Mouse (Mus musculus): Measurements from ENCODE around the gene Anp32e. TPM values are rescaled to one million over a fixed set of nuclear protein-coding genes. Genes with fewer than 3 reads are reported as not detected.

The Anp32e gene
- 122 and 172 TPM in 2 replicates for polyA plus RNA-seq (2012; rRNA removed)

DNA sequence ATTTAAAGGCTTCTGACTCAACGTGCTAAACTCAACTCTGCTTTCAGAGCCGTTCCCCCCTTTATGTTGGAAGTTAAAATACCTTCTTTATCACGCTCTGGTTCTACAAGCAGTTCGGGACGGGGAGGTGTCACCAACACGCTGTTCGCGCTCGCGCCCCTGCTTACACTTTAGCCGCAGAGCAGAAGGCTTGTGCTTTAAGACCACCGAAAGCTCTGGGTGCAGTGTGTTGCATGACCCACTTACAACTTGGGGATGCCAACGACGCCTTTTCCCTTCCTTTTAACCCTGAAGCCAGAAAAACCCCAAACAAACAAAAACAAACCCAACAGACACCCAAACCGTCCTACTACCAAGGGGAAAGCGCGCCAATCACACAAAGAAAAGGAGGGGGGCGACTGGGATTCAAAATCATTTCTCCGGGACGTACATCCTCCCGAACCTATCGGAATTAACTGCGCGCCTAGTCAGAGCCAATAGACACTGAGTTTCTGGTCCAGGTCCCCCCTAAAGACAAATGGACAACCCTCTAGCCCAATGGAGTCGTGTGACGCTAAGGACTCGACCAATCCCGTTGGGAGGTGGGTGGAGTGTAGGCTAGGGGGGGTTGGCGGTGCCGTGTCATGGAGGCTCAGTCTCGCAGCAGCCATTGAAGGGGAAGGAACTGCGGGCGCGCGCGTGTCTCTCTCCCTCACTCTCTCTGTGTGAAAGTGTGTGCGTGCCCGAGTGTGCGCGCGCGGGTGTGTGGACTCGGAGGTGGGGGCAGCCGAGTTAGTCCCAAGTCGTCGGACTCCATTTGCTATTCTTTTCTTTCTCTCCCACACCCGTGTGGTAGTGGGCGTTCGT, at the start of gene Anp32e:
Anp32e (plus strand) TSS at position 589 of the 846 bp plus-strand sequence.

DNA sequence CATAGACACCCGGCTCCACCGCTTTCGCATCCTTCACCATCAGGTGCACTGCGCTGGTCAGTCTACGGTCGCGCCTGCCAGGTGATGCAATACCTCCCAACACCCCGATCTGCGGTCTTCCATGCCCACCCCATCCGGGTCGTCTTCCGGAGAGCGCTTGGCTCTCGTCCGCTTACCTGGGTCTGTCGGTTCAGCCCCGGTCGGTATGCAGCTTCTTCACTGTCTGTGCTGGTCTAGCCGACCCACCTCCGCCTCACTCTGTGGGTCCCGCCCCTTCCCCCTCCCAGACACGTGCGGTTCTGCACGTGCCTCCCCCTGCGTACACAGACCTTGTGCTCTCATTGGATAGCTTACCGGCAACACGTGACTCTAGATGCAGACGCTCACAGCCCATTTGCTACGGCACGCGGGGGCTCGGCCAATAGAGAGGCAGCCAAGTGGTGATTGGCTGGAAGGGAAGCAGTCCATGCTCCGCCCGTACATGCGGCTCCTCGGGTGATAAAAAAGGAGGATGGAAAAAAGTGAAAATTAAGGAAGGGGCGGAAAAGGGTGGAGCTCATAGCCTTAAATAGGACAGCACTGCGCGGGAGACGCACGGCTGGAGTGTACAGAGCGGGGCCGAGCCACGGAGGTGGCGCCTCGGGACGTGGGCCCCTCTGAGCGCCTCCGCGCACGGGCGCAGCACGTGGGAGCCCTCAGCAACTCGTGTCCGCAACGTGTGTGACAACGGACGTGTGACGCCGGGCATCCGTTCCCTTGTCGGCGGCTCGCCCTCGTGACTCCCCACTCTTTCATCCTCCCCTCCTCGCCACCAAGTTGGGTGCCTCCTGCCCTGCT, 46.8 kb upstream of the Anp32e start, which contains the start of gene Ciart:
Ciart (minus strand) TSS at position 273 of the 837 bp plus-strand sequence.

DNA sequence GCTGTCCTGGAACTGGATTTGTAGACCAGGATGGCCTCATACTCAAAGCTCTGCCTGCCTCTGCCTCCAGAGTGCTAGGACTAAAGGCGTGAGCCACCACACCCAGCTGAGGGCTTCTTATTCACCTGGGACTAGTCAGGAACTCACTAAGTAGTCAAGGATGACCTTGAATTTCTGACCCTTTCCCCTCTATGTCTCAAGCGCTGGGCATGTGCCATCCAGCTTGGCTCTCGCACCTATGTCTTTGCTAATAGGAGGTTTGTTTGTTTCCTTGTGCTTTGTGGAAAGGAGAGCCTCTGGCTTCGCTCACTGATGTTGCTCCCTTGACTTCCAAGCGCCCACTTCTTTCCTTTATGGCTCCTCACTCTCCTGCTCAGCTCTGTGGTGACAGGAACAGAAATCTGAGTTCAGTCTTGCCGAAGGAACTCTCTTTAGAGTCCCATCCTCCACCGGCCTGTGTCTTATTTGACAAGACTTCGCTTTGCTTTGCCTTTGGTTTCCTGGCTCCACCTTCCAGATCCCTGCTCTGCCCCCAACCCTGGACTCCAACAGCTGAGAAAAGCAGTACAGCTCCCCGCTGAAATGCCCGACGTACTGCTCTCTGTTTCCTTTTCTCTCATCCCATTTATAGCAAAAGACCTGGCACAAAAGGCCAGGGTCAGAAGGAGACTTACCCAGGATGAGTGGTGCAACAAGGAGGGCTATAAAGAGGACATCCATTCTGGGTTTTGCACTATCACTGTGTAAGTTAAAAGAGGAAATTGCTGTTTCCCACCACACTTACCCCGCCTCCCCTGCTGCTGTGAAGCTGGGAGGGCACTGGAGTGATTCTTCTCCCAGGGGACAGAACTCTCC, 37.6 kb upstream of the Anp32e start, which contains the start of gene BC028528:
BC028528 (minus strand) TSS at position 795 of the 855 bp plus-strand sequence.

DNA sequence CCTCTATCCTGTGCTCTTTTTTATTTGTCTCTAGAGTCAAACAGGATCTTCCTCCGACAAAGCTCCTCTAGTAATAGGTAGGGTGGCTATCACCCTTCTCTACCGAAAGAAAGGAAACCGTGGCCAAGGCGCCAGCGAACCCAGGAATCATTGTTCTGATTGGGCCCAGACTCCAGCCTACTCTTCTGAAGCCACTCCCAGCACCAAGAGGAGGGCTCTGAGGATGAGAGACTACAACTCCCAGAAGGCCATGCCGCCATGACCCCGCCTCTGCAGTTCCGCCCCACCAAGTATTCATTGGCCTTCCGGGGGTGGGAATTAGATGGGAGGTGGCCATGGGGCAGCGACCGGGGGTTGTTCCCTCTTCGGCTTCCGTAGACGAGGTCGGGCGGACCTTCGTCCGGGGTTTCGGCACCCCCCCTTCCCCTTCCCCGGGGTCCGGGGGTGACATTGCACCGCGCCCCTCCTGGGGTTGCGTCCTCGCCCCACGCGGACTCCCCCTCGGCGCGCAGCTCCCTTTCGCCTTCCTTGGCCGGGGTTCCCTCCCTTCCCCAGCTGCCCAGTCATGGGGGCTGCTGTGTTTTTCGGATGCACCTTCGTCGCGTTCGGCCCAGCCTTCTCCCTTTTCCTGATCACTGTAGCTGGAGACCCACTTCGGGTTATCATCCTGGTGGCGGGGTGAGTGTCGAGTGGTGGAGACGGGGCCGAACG, 35.3 kb upstream of the Anp32e start, which contains the start of gene Aph1a:
Aph1a (plus strand) TSS at position 364 of the 711 bp plus-strand sequence.

DNA sequence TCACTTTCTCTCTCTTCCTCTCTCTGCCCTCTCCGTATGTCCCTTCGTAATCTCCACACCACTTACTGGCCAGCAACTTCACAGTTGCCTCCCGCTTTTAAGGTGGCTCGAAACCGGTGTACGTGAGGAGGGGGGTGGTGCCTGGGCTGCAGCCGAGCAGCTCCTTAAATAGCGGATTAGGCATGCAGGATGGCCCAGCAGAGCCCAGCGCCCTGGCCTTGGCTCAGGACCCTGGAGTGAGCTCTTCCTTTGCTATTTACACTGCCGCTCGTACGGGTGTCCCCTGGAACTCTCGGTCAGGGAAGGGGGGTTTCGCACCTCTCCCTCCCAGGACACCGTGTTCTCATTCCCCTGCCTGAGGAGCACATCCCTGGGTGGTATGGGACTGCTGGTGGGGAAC, 24.5 kb upstream of the Anp32e start, which contains the start of gene Car14:
Car14 (minus strand) TSS at position 124 of the 400 bp plus-strand sequence.

GRCm38 (mm10) chr3:95995802-95996428, 66.9 kb downstream of the Anp32e start, which contains the start of gene Plekho1:
Plekho1 (minus strand) TSS chr3:95996001.

Other genes with a start within 250 kb of the Anp32e start
- gene Adamtsl4, start 241.3 kb upstream of the Anp32e start, polyA plus RNA-seq (2012; rRNA removed) = 0.15 and 0.20 TPM in 2 replicates
- gene Ecm1, start 189.7 kb upstream of the Anp32e start, polyA plus RNA-seq (2012; rRNA removed) = 8.7 and 11.7 TPM in 2 replicates
- gene Tars2, start 169.0 kb upstream of the Anp32e start, polyA plus RNA-seq (2012; rRNA removed) = 19.5 and 21.1 TPM in 2 replicates
- gene Rprd2, start 110.4 kb upstream of the Anp32e start, polyA plus RNA-seq (2012; rRNA removed) = 5.4 and 6.3 TPM in 2 replicates
- gene Prpf3, start 73.4 kb upstream of the Anp32e start, polyA plus RNA-seq (2012; rRNA removed) = 21.3 and 23.1 TPM in 2 replicates
- gene Mrps21, start 57.7 kb upstream of the Anp32e start, polyA plus RNA-seq (2012; rRNA removed) = 117 and 132 TPM in 2 replicates
- gene Ciart, start 47.0 kb upstream of the Anp32e start, polyA plus RNA-seq (2012; rRNA removed) = 0.50 and 0.76 TPM in 2 replicates
- gene BC028528, start 37.2 kb upstream of the Anp32e start, polyA plus RNA-seq (2012; rRNA removed) = 4.6 and 5.3 TPM in 2 replicates
- gene Aph1a, start 35.3 kb upstream of the Anp32e start, polyA plus RNA-seq (2012; rRNA removed) = 22.8 and 27.2 TPM in 2 replicates
- 5.2 and 5.8 TPM in 2 replicates for gene Car14, start 24.6 kb upstream of the Anp32e start, polyA plus RNA-seq (2012; rRNA removed)
- 9.2 and 10.8 TPM in 2 replicates for gene Plekho1, start 66.8 kb downstream of the Anp32e start, polyA plus RNA-seq (2012; rRNA removed)
- 7.2 and 8.1 TPM in 2 replicates for gene Vps45, start 129.2 kb downstream of the Anp32e start, polyA plus RNA-seq (2012; rRNA removed)
- gene Otud7b, start 175.3 kb downstream of the Anp32e start, polyA plus RNA-seq (2012; rRNA removed) = 3.6 TPM in 2 replicates
- 2.8 and 3.5 TPM in 2 replicates for gene Mtmr11, start 232.8 kb downstream of the Anp32e start, polyA plus RNA-seq (2012; rRNA removed)
- 40.1 and 53.9 TPM in 2 replicates for gene Sf3b4, start 243.1 kb downstream of the Anp32e start, polyA plus RNA-seq (2012; rRNA removed)

Measured in liver, embryonic 14 days (tissue).